Mouse (Mus musculus): ENCODE measurements at regions not wholly inside any gene's neighbourhood (a gene's known extent, or its start where the extent isn't known, plus 50 kb on each side); places are given as distances from the start of the nearest gene placed in this dataset.

DNA sequence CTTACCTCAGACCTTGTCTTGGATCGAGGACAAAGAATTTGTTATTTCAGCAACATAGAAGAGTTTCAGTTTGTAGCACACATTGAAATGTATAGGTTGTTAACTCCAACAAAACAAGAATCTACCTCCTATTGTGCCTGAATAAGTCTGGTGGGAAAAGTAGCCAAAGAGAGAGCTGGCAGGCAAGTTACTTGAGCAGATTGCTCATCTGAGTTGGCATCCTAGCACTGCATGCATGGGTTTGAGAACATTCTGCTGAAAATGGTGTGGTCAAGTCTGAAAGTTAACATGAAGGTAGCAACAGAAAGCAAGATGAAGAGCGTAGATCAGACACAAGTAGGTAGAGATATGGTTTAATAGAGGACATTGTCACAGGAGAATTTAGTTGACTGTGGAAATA, 587.5 kb downstream of the Bcl11a start:
- TF ChIP-seq CTCF (IDR thresholded peaks at IDR 0.05) (no peak), EP300 (IDR thresholded peaks at IDR 0.05) (no peak)

Measured in lung, postnatal 0 days (tissue).